Mouse (Mus musculus) cerebellum, postnatal 10 days (tissue): ENCODE measurements around the gene Kcng1.

Experiments
- DNase-seq, 2 experiments: peaks; one replicate each; pipeline ENCODE4 v3.0.0; 2021; ENCODE audit warnings: mixed read lengths in 2 of 2

Gene Kcng1

GRCm38 (mm10) chr2:168281582-168281981 is at the start of gene Kcng1:
TSS of gene Kcng1 (minus strand) at chr2:168281736.
- no peak for DNase-seq

- no peak for DNase-seq
These were observed 49.0 kb upstream of the Kcng1 start for GRCm38 (mm10) chr2:168330421-168331070.

GRCm38 (mm10) chr2:168321716-168322374 is 40.3 kb upstream of the Kcng1 start:
- DNase-seq, result no peak

GRCm38 (mm10) chr2:168320388-168321182 is 39.0 kb upstream of the Kcng1 start:
- DNase-seq, result no peak

GRCm38 (mm10) chr2:168314646-168315446 is 33.3 kb upstream of the Kcng1 start:
- peak; percentile 27 to 38 for DNase-seq

GRCm38 (mm10) chr2:168312504-168312903 is 31.0 kb upstream of the Kcng1 start:
- DNase-seq, result no peak

- no peak for DNase-seq
These were observed 29.5 kb upstream of the Kcng1 start for GRCm38 (mm10) chr2:168311006-168311405.

GRCm38 (mm10) chr2:168308916-168309315 is 27.4 kb upstream of the Kcng1 start:
- no peak for DNase-seq

GRCm38 (mm10) chr2:168299650-168300049 is 18.1 kb upstream of the Kcng1 start:
- DNase-seq, result no peak

- DNase-seq, result no peak
These were observed 15.0 kb upstream of the Kcng1 start for GRCm38 (mm10) chr2:168296530-168296929.

GRCm38 (mm10) chr2:168292521-168292920 is 11.0 kb upstream of the Kcng1 start:
- DNase-seq, result no peak

GRCm38 (mm10) chr2:168292041-168292440 is 10.5 kb upstream of the Kcng1 start:
- no peak for DNase-seq

GRCm38 (mm10) chr2:168289851-168290250 is 8.3 kb upstream of the Kcng1 start:
- no peak for DNase-seq

GRCm38 (mm10) chr2:168289016-168289415 is 7.5 kb upstream of the Kcng1 start:
- DNase-seq, result no peak

GRCm38 (mm10) chr2:168286987-168287386 is 5.5 kb upstream of the Kcng1 start:
- no peak for DNase-seq

- no peak for DNase-seq
These were observed 3.6 kb upstream of the Kcng1 start for GRCm38 (mm10) chr2:168285143-168285542.

- peak; percentile 49 to 68 for DNase-seq
These were observed 581 bp downstream of the Kcng1 start for GRCm38 (mm10) chr2:168280729-168281581.

GRCm38 (mm10) chr2:168274374-168274935 is 7.1 kb downstream of the Kcng1 start:
- peak; percentile 91 to 95 for DNase-seq

- DNase-seq, result no peak
These were observed 8.1 kb downstream of the Kcng1 start for GRCm38 (mm10) chr2:168273387-168273786.

GRCm38 (mm10) chr2:168268033-168268432 is 13.5 kb downstream of the Kcng1 start:
- DNase-seq, result peak; percentile 56 to 64

GRCm38 (mm10) chr2:168260900-168261299 is 20.6 kb downstream of the Kcng1 start:
- no peak for DNase-seq
